Mouse (Mus musculus): ENCODE measurements around the gene Olfr1123.
"Not testable (repeated sequence)": the region's sequence is repeated elsewhere in the genome, so short reads cannot be mapped to it uniquely, and the experiment has no call there.

Gene Olfr1123

DNA sequence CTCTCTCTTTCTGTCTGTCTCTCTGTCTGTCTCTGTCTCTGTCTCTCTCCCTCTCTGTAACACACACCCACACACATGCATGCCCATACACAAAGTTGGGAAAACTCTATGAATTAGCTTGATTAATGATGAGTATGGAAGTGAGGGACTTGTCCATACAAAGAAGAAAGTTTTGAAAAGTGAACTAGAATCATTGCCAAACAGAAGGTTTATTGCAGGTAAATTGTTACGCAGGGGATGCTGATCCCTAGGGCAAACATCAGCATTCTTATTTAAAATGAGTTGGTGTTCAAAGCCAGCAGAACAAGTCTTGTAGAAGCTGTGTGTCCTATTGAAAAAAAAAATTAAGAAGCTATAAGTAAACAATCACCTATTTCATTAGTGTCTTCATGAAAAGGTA, at the start of gene Olfr1123:
Olfr1123 (plus strand) TSS at position 301 of the 400 bp plus-strand sequence.
- DNase-seq (ENCODE audit: low spot score) = no peak

- no peak for DNase-seq (ENCODE audit: low spot score)
Measured at GRCm38 (mm10) chr2:87369595-87369994, 46.8 kb upstream of the Olfr1123 start, which contains the start of gene Olfr1121. Gene Olfr1121 (plus strand): TSS chr2:87369895.

GRCm38 (mm10) chr2:87371726-87372125, 44.7 kb upstream of the Olfr1123 start:
- no peak for DNase-seq (ENCODE audit: low spot score)

- no peak for DNase-seq (ENCODE audit: low spot score)
Measured at GRCm38 (mm10) chr2:87383935-87384334, 32.5 kb upstream of the Olfr1123 start.

DNA sequence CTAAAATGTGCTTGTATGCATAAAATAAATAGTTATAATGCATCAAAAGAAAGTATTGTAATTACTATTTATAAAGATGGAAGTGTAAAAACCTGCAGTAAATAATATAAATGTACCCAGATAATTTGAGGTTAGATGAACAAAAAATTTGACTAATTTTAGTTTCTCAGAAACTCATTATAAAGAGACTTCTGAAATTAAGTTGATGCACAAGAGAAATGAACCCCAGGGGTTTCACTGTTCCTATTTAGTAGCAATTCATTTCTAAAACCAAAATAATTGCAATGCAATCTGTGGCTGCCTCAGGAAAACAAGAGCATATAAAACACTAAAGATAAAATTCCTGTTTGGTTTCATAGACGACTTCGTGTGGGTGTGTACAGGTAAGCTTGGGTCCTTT, 30.9 kb upstream of the Olfr1123 start, which contains the start of gene Olfr1122:
Olfr1122 (plus strand) TSS at position 301 of the 400 bp plus-strand sequence.
- no peak for DNase-seq (ENCODE audit: low spot score)

DNA sequence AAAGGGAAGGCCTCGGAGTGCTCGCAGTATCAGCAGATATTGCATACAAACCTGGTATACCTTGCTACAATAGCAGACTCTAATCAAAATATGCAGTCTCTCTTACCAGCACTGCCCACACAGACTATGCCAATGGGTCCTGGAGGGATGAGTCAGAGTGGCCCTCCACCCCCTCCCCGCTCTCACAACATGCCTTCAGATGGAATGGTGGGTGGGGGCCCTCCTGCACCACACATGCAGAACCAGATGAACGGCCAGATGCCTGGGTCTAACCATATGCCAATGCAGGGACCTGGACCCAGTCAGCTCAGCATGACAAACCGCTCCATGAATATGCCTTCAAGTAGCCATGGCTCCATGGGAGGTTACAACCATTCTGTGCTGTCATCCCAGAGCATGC, 22.8 kb upstream of the Olfr1123 start:
- DNase-seq (ENCODE audit: low spot score) = not testable (repeated sequence)

DNA sequence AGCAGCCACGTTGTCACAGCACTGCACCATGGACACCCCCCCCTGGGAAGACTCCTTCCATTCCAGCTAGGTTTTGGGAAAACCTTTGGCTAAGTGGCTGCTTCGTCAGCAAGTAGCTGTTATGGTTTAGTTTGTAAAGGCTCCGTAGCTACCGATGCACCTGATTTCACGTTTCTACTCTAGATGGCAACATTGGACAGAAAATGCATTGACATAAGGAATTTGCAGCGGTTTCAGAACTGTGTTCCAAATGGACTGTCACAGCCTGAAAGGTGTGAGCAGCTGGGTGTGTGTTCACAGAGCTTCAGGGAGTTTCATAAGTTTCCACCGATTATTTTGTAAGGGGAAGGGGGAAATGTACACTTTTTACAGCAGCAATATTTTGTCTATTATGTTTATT, 21.7 kb upstream of the Olfr1123 start:
- not testable (repeated sequence) for DNase-seq (ENCODE audit: low spot score)

DNA sequence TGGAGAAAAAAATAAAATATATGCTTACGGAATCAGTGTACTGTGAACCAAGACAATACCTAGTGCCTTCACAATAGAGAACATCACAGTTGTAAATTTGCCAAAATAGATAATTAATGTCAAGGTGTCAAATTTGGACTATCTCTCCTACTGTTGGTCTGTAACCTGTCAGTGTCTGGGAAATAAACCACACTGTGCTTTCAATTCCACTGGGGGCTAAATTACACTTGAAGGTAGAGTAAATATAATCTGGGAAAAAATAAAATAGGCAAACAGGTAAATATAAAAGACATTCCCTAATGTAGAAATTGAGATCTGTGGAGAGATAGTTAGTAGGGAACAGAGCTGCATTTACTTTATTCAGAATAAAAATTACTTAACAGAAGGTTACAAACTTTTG, 13.5 kb downstream of the Olfr1123 start, which contains the start of gene Olfr1124:
Olfr1124 (plus strand) TSS at position 301 of the 400 bp plus-strand sequence.
- no peak for DNase-seq (ENCODE audit: low spot score)

DNA sequence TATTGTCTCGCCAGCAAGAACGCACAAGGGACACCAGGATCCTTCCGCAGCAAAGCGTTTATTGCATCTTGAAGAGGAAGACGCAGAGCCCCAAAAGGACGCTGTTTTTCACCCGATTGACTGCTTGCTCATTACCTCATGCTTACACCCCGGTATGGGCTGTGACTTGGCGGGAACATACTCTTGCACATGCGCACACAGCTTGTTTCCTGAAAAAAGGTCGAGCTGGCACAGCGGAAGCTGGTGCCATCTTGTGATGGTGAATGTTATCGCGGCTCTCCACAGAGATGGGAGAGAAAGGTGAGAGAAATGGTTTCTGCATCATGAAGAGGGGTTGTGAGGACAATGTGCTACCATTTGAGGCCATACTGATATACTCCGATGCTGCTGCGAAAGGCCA, 21.3 kb downstream of the Olfr1123 start:
- DNase-seq (ENCODE audit: low spot score) = no peak

DNA sequence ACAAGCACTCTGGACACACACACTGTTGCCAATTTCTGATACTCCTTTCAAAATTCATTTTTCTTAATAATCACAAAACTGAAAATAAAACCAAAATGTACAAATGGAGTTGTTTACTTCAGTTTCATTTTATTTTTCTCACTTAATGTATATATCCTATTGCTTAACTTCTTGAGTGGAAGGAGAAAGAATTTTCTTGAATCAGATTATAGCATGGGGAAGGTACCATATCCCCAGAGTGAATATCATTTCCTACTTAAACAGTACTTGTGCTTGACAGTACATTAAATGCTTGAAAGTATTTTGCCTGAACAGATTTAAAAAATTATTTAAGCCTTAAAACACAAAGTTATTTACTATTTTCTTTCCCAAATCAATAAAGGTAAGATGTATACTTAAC, 37.2 kb downstream of the Olfr1123 start, which contains the start of gene Olfr1126:
Olfr1126 (plus strand) TSS at position 301 of the 400 bp plus-strand sequence.
- DNase-seq (ENCODE audit: low spot score) = no peak

DNA sequence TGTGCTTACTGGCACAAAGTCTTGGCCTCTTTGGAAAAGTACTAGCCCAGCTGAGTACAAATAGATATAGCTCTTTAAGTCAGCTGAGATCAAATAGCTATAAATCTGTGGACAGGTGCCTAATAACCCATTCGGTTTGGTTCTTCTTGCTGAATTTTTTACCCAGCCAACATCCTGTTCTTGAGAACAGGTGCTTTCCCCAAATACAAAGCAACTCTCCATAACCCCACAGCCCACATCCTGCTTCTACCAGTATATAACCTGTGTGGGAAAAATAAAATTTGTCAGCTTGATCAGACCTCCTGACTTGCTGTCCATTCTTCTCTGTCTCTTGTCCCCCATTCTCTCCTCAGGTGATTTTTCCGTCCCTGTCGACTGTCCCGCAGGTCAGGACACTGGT, 45.3 kb downstream of the Olfr1123 start:
- DNase-seq (ENCODE audit: low spot score) = no peak

Measured in left cerebral cortex, adult 11 months (tissue).